Mouse (Mus musculus) MEL-GATA-1-ER (cell line): ENCODE measurements around the gene Fignl2.

Experiments used
- DNase-seq: peaks from one replicate; pipeline ENCODE4 v3.0.0-alpha.2; 2012; ENCODE audit warnings: low read depth; ENCODE audit errors: extremely low read depth

The Fignl2 gene

GRCm38 (mm10) chr15:101068671-101069070 is 9.7 kb downstream of the Fignl2 start:
- DNase-seq, result no peak

- DNase-seq, result no peak
Observed at GRCm38 (mm10) chr15:101068029-101068428, 10.3 kb downstream of the Fignl2 start.

- no peak for DNase-seq
Observed at GRCm38 (mm10) chr15:101066920-101067696, 11.3 kb downstream of the Fignl2 start.

- no peak for DNase-seq
Observed at GRCm38 (mm10) chr15:101066364-101066847, 12.0 kb downstream of the Fignl2 start.

- no peak for DNase-seq
Observed at GRCm38 (mm10) chr15:101065069-101065468, 13.3 kb downstream of the Fignl2 start.

GRCm38 (mm10) chr15:101060280-101060852 is 18.0 kb downstream of the Fignl2 start:
- no peak for DNase-seq

- DNase-seq, result no peak
Observed at GRCm38 (mm10) chr15:101059570-101060279, 18.6 kb downstream of the Fignl2 start.

- peak; percentile 15 for DNase-seq
Observed at GRCm38 (mm10) chr15:101056225-101056624, 22.1 kb downstream of the Fignl2 start.

- no peak for DNase-seq
Observed at GRCm38 (mm10) chr15:101054541-101054940, 23.8 kb downstream of the Fignl2 start.

GRCm38 (mm10) chr15:101053832-101054459 is 24.4 kb downstream of the Fignl2 start:
- no peak for DNase-seq

GRCm38 (mm10) chr15:101052560-101053501 is 25.5 kb downstream of the Fignl2 start:
- no peak for DNase-seq

- DNase-seq, result no peak
Observed at GRCm38 (mm10) chr15:101051869-101052268, 26.5 kb downstream of the Fignl2 start.

- no peak for DNase-seq
Observed at GRCm38 (mm10) chr15:101048338-101048896, 29.9 kb downstream of the Fignl2 start.

- no peak for DNase-seq
Observed at GRCm38 (mm10) chr15:101047194-101047555, 31.2 kb downstream of the Fignl2 start, which contains the start of gene Gm47841. Gm47841 (minus strand) TSS chr15:101047397.

- DNase-seq, result no peak
Observed at GRCm38 (mm10) chr15:101046527-101047193, 31.7 kb downstream of the Fignl2 start.

GRCm38 (mm10) chr15:101046039-101046526 is 32.3 kb downstream of the Fignl2 start:
- DNase-seq, result no peak

GRCm38 (mm10) chr15:101044531-101044930 is 33.8 kb downstream of the Fignl2 start:
- no peak for DNase-seq

GRCm38 (mm10) chr15:101042613-101043012 is 35.8 kb downstream of the Fignl2 start:
- DNase-seq, result peak; percentile 43

GRCm38 (mm10) chr15:101041966-101042365 is 36.4 kb downstream of the Fignl2 start:
- no peak for DNase-seq
